Mouse (Mus musculus) layer of hippocampus, postnatal 36 days (tissue): ENCODE data around the gene Plekhh3. TPM values are rescaled to one million over a fixed set of nuclear protein-coding genes. Genes with fewer than 3 reads are reported as not detected.
A peak's percentile ranks its signal among the peaks of the same experiment; 100 is the strongest.

Experiments used
- DNase-seq, 2 experiments: peaks; one replicate each; pipeline ENCODE4 v3.0.0; 2022
- total RNA-seq, 2 experiments: library from RNA; stranded (reverse); gene quantifications; 2 replicates each; pipeline ENCODE4 v1.2.3; 2021

Gene Plekhh3
- total RNA-seq, 2 experiments from 2014 or later, result 12.5 to 14.8 TPM

DNA sequence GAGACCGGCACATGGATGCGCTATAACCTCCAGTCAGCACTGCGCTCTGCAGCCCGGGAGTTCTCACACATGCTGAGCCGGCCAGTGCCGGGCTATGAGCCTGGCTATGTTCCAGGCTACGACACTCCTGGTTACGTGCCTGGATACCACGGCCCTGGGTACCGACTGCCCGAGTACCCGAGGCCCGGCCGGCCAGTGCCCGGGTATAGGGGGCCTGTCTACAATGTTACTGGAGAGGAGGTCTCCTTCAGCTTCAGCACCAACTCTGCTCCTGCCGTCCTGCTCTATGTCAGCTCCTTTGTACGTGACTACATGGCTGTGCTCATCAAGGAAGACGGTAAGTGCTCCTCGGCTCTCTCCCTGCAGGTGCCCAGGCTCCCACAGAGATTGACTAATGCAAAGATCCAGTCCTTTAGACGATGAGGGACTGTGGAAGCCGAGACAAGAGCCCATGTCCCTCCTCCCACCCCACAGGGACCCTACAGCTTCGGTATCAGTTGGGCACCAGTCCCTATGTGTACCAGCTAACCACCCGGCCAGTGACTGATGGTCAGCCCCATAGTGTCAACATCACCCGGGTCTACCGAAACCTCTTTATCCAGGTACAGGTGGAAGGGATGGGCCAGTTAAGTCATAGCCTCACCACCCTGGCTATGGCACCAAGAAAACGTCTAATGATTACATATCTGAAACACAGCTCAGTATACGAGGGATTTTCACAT, 15.5 kb upstream of the Plekhh3 start:
- no peak for DNase-seq

DNA sequence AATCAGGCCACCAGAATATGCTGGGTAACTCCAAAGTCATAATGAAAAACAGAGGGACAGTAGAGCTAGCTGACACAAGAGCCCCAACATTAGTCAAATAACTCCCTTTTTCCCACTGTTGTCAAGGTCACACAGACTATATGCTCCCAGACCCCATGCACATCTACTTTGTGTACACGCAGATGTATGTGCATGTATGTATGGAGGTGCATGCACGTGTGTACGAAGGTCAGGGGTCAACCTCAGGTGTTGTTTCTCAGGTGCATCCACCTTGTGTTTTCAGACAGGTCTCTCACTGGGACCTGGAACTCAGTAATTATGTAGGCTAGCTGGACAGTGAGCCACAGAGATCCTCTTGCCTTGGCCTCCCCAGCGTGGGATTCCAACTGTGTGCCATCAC, 14.3 kb upstream of the Plekhh3 start:
- DNase-seq, result no peak

GRCm38 (mm10) chr11:101184984-101185383, 13.8 kb upstream of the Plekhh3 start:
- DNase-seq, result no peak

DNA sequence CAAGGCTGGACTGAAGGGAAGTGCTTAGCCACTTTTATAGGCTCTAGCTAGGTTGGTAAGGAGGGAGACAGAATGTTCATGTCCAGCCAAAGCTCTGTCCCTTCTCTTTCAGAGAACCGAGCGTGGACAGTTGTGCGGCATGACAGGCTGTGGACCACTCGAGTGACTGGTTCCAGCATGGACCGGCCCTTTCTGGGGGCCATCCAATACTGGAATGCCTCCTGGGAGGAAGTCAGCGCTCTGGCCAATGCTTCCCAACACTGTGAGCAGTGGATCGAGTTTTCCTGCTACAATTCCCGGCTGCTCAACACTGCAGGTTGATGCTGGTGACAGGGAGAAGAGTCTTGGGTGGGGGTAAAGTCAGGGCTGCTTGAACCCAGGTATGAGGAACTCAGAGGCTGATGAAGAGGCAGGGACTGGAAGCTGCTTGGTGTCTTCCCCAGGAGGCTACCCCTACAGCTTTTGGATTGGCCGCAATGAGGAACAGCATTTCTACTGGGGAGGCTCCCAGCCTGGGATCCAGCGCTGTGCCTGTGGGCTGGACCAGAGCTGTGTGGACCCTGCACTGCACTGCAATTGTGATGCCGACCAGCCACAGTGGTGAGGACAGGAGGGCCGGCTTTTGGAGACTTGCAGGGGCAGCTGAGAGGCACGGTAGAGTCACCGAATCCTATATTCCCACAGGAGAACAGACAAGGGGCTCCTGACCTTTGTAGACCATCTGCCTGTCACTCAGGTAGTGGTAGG, 11.8 kb upstream of the Plekhh3 start:
- no peak for DNase-seq

GRCm38 (mm10) chr11:101181961-101182360, 10.8 kb upstream of the Plekhh3 start:
- DNase-seq, result no peak

DNA sequence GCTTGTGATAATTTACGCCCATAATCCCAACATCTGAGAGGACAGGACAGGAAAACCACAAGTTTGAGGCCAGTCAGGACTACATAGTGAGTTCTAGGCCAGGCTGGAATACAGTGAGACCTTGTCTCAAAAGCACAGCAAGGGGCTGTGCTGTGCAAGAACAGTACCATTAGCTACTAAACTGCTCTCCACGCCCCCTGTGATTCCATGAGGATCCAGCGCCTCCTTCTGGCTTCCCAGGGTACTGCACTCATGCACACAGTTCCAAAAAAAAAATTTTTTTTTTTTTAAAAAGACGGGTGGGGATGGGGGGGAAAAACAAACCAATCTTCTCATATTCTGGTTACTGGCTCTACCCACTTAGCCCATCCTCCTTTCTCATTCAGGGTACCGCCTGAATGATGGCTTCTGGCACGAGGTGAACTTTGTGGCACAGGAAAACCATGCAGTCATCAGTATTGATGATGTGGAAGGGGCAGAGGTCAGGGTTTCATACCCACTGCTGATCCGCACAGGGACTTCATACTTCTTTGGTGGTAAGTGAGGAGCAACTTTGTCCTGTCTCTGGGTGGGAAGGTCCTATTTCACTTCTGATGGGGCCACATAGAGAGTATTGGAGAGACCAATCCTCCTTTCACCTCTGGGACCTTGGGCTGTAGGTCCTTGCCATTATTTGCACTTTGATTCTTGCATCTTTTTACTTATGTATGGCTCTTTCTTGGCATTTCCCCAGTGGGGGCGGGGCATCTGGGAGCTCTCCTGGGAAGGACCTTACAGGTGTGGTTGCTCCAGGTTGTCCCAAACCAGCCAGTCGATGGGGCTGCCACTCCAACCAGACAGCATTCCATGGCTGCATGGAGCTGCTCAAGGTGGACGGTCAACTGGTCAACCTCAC, 9.9 kb upstream of the Plekhh3 start:
- DNase-seq, result peak in 1 of 2 experiments; percentile 42

DNA sequence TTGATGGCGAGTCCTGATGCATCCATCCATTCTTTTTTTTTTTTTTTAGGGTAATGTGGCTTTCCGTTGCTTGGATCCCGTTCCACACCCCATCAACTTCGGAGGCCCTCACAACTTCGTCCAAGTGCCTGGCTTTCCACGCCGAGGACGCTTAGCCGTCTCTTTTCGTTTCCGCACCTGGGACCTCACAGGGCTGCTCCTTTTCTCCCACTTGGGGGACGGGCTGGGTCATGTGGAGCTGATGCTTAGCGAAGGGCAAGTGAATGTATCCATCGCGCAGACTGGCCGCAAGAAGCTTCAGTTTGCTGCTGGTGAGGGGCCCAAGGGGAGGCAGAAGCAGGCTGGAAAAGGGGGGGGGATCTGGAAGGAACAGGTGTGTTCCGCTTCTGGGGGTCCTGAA, 9.1 kb upstream of the Plekhh3 start:
- no peak for DNase-seq

DNA sequence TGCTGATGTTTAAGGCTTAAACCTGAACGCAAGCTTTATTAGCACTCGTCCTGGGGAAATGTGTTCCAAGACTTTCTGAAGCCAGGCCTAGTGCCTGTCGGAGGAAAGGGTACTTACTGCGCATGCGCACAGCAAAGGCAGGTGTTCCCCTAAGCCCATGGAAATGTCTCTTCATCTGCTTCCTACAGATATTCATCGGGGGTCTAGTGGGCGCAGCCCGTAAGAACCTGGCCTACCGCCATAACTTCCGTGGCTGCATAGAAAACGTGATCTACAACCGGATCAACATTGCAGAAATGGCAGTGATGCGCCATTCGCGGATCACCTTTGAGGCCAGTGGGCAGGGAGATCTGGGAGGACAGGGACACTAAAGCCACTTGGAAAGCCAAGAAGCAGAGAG, 8.2 kb upstream of the Plekhh3 start:
- DNase-seq, result no peak

- DNase-seq, result no peak
Measured at GRCm38 (mm10) chr11:101178061-101179058, 7.2 kb upstream of the Plekhh3 start.

GRCm38 (mm10) chr11:101176933-101177773, 6.0 kb upstream of the Plekhh3 start:
- peak; percentile 63 to 71 for DNase-seq

- peak; percentile 52 to 54 for DNase-seq
Measured at GRCm38 (mm10) chr11:101176117-101176691, 5.1 kb upstream of the Plekhh3 start.

GRCm38 (mm10) chr11:101175636-101176116, 4.5 kb upstream of the Plekhh3 start:
- DNase-seq, result peak; percentile 58 to 63

DNA sequence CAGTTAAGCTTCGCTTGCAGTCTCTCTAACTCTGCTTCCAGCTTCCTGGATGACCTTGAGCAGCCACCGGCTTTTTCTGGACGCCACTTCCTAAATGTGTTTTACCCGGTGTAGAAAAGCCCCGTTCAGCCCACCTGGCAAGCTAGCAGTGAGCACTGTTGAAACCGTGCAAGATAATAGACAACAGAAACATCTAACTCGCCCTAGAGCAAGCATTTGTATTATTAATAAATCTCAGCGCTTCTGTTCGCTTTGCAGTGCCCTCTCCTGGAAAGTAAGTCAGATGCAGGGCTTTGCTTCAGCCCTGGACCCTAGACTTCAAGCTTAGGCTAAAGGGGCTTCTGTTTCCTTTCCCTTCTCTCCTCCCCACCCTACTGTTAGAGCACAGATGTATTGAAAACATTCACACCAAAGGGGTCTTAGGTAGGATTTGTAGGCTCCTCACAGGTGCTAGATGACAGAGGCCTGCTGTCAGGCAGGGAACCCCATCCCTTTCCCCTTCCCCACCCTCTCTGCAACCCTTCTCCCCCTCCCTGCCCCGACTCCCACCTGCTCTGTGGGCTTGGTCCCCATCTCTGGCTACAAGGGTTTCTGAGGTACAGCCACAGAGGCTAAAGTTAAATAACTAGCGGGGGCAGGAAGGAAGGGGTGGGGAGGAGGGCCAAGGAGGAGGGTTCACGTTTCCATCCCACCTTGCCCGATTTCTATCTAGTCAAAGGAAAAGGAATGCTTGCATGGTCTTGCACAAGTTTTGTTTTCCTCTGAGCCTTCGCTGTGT, 3.9 kb upstream of the Plekhh3 start, which contains the start of gene Ccr10:
Ccr10 (minus strand) TSS at position 593 of the 778 bp plus-strand sequence.
- DNase-seq, result no peak

DNA sequence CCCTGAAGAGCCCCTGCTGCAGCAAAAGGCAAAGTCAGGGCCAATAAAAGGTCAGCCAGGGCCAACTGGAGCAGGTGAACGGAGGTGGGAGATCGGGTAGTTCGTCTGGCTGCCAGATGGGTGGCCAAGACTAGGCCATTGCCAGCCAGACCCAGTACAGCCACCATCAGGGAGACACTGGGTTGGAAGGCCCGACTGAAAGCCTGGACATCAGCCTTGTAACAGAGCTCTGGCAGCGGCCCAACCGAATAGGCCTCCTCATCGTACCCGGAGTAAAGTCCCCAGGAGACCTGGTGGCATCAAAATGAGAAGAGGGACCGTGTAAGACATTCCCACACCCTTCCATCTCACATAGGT, 3.2 kb upstream of the Plekhh3 start:
- no peak for DNase-seq

- DNase-seq, result peak; percentile 63 to 67
Measured at GRCm38 (mm10) chr11:101173631-101174388, 2.7 kb upstream of the Plekhh3 start.

DNA sequence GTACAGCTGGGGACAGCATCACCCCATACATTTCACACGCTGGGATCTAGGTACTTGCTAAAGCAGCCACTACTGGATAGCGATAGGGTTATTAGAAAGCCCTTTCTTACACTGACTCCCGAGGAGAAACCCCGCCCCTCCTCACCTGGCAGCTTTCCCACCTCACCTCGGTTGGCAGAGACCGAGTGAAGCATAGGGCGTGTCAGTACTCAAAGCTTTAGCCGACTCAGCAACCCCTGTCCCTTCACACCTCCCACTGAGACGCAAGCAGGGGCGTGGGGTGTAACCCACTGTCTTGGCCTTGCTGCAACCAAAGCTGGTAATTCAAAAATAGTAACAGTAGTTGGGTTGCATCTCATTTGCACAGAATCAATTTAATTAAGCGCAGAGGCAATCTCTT, 2.0 kb upstream of the Plekhh3 start:
- DNase-seq, result no peak

DNA sequence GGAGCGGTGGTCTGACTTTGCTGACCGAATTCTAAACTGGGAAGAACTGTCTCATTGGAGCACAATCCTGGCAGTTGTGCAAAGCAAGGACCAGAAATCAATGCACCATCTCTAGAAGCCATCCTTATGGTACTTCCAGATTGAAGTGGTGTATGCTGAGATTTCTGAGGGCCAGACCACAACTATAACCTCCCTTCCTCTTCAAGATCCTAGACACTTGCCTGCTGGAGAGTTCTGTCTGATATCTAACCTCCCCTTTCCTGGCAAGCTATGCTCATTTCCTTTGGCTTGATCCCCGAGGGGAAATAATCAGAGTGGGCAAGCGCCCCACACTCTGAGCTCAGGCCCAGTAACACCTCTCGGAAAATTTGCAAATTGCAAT, 1.3 kb upstream of the Plekhh3 start:
- no peak for DNase-seq

- DNase-seq, result peak; percentile 60 to 64
Measured at GRCm38 (mm10) chr11:101171721-101172433, 726 bp upstream of the Plekhh3 start.
